Mouse (Mus musculus): ENCODE results near the gene Map1lc3b. TPM values are rescaled to one million over a fixed set of nuclear protein-coding genes. Genes with fewer than 3 reads are reported as not detected.

Map1lc3b gene
- total and polyA plus RNA-seq, 3 experiments: 56.4 to 68.8 TPM; not detected in 1

- no peak overlapping the region for H3K27ac ChIP-seq (ENCODE audit: control insufficient read depth, low read depth, low read length)
- H3K9me3 ChIP-seq (replicated peaks; ENCODE audit: insufficient read depth, low read length): no peaks in the 10 kb centered on the region
- no peak for DNase-seq (ENCODE audit: low read depth, low spot score)
- no peaks in the 10 kb centered on the region for H3K36me3 ChIP-seq (ENCODE audit: control insufficient read depth in 1 of 2, insufficient read depth in 2 of 2, low read length in 2 of 2)
- no peaks in the 10 kb centered on the region for H3K4me1 ChIP-seq (ENCODE audit: control insufficient read depth in 1 of 2, insufficient read depth in 2 of 2, low read length in 2 of 2)
- no peaks in the 10 kb centered on the region for H3K79me2 ChIP-seq (ENCODE audit: control insufficient read depth, insufficient read depth, low read length, poor library complexity)
- H3K27me3 ChIP-seq (ENCODE audit: control insufficient read depth in 1 of 2, insufficient read depth in 2 of 2, low read length in 2 of 2): no peaks in the 10 kb centered on the region
- TF ChIP-seq USF1 (IDR thresholded peaks at IDR 0.05; ENCODE audit: low read depth, low read length) (no peak), ZKSCAN1 (IDR thresholded peaks at IDR 0.05; ENCODE audit: low read depth, low read length) (no peak), CTCF (IDR thresholded peaks at IDR 0.05 in 2 of 3, conservative IDR thresholded peaks at IDR 0.05 in 1 of 3; ENCODE audit: control insufficient read depth in 1 of 3, insufficient read depth in 1 of 3, low read depth in 2 of 3, low read length in 3 of 3, poor library complexity in 1 of 3, severe bottlenecking in 1 of 3) (no peak), POLR2A (IDR thresholded peaks at IDR 0.05; ENCODE audit: control insufficient read depth in 1 of 2, insufficient read depth in 1 of 2, low read depth in 1 of 2, low read length in 2 of 2, poor library complexity in 1 of 2) (no peak), HCFC1 (IDR thresholded peaks at IDR 0.05; ENCODE audit: low read depth, low read length) (no peak), CHD2 (IDR thresholded peaks at IDR 0.05; ENCODE audit: low read length) (no peak), EP300 (IDR thresholded peaks at IDR 0.05; ENCODE audit: low read depth in 1 of 2, low read length in 2 of 2) (no peak), USF2 (IDR thresholded peaks at IDR 0.05; ENCODE audit: borderline replicate concordance in 1 of 2, insufficient read depth in 1 of 2, low read depth in 1 of 2, low read length in 2 of 2) (no peak), ZNF384 (IDR thresholded peaks at IDR 0.05; ENCODE audit: low read depth, low read length) (no peak), POLR2AphosphoS2 (IDR thresholded peaks at IDR 0.05; ENCODE audit: low read length) (no peak)
- no peak overlapping the region for H3K4me3 ChIP-seq (ENCODE audit: control insufficient read depth in 1 of 2, insufficient read depth in 1 of 2, low read depth in 2 of 2, low read length in 2 of 2)
- H3K9ac ChIP-seq (ENCODE audit: control insufficient read depth, low read depth, low read length, poor library complexity, severe bottlenecking): no peak overlapping the region
Observed at GRCm38 (mm10) chr8:121619401-121619995, 29.3 kb downstream of the Map1lc3b start.

- Histone ChIP-seq H3K9me3 (replicated peaks; ENCODE audit: insufficient read depth, low read length) (no peaks in the 10 kb centered on the region), H3K79me2 (ENCODE audit: control insufficient read depth, insufficient read depth, low read length, poor library complexity) (no peaks in the 10 kb centered on the region), H3K9ac (ENCODE audit: control insufficient read depth, low read depth, low read length, poor library complexity, severe bottlenecking) (no peak overlapping the region), H3K27ac (ENCODE audit: control insufficient read depth, low read depth, low read length) (no peak overlapping the region), H3K36me3 (ENCODE audit: control insufficient read depth in 1 of 2, insufficient read depth in 2 of 2, low read length in 2 of 2) (no peaks in the 10 kb centered on the region), H3K4me1 (ENCODE audit: control insufficient read depth in 1 of 2, insufficient read depth in 2 of 2, low read length in 2 of 2) (no peaks in the 10 kb centered on the region), H3K27me3 (ENCODE audit: control insufficient read depth in 1 of 2, insufficient read depth in 2 of 2, low read length in 2 of 2) (no peaks in the 10 kb centered on the region), H3K4me3 (ENCODE audit: control insufficient read depth in 1 of 2, insufficient read depth in 1 of 2, low read depth in 2 of 2, low read length in 2 of 2) (no peak overlapping the region)
- no peak for TF ChIP-seq RCOR1 (IDR thresholded peaks at IDR 0.05; ENCODE audit: low read depth, low read length)
- TF ChIP-seq MXI1 (IDR thresholded peaks at IDR 0.05; ENCODE audit: low read depth, low read length): no peak
- no peak for TF ChIP-seq TCF12 (IDR thresholded peaks at IDR 0.05; ENCODE audit: low read depth, low read length)
- TF ChIP-seq MAFK (IDR thresholded peaks at IDR 0.05; ENCODE audit: borderline replicate concordance, low read depth, low read length): no peak
- no peak for TF ChIP-seq RAD21 (IDR thresholded peaks at IDR 0.05; ENCODE audit: low read depth, low read length)
- no peak for TF ChIP-seq ELF1 (IDR thresholded peaks at IDR 0.05; ENCODE audit: low read depth, low read length)
- no peak for TF ChIP-seq UBTF (IDR thresholded peaks at IDR 0.05; ENCODE audit: borderline replicate concordance, insufficient read depth, low read depth, low read length)
- no peak for TF ChIP-seq SMC3 (IDR thresholded peaks at IDR 0.05; ENCODE audit: low read depth, low read length)
- TF ChIP-seq ZNF384 (IDR thresholded peaks at IDR 0.05; ENCODE audit: low read depth, low read length): no peak
- no peak for TF ChIP-seq NELFE (IDR thresholded peaks at IDR 0.05; ENCODE audit: low read depth, low read length)
- TF ChIP-seq MEF2A (IDR thresholded peaks at IDR 0.05; ENCODE audit: extremely low read depth, insufficient replicate concordance, low read depth, low read length, poor library complexity, severe bottlenecking): no peak
- TF ChIP-seq USF2 (IDR thresholded peaks at IDR 0.05; ENCODE audit: borderline replicate concordance in 1 of 2, insufficient read depth in 1 of 2, low read depth in 1 of 2, low read length in 2 of 2): no peak
- no peak for TF ChIP-seq MAX (IDR thresholded peaks at IDR 0.05; ENCODE audit: low read length)
- TF ChIP-seq CHD2 (IDR thresholded peaks at IDR 0.05; ENCODE audit: low read length): no peak
- TF ChIP-seq CHD1 (IDR thresholded peaks at IDR 0.05; ENCODE audit: low read depth, low read length): no peak
- TF ChIP-seq TAL1 (IDR thresholded peaks at IDR 0.05; ENCODE audit: low read length): no peak
- no peak for TF ChIP-seq MAZ (IDR thresholded peaks at IDR 0.05; ENCODE audit: low read depth, low read length)
- TF ChIP-seq MYC (IDR thresholded peaks at IDR 0.05; ENCODE audit: low read depth, low read length): no peak
- DNase-seq (ENCODE audit: low read depth, low spot score): no peak
Observed at GRCm38 (mm10) chr8:121620801-121621516, 30.8 kb downstream of the Map1lc3b start.
